Mouse (Mus musculus): ENCODE results near the gene Sppl2b. TPM values are rescaled to one million over a fixed set of nuclear protein-coding genes. Genes with fewer than 3 reads are reported as not detected.
A peak's percentile ranks its signal among the peaks of the same experiment; 100 is the strongest.

The Sppl2b gene
- polyA plus RNA-seq (2014; fragmentation: Nextera tagmentation; extraction: Ambion mirVana) = 27.0 and 30.6 TPM in 2 replicates

DNA sequence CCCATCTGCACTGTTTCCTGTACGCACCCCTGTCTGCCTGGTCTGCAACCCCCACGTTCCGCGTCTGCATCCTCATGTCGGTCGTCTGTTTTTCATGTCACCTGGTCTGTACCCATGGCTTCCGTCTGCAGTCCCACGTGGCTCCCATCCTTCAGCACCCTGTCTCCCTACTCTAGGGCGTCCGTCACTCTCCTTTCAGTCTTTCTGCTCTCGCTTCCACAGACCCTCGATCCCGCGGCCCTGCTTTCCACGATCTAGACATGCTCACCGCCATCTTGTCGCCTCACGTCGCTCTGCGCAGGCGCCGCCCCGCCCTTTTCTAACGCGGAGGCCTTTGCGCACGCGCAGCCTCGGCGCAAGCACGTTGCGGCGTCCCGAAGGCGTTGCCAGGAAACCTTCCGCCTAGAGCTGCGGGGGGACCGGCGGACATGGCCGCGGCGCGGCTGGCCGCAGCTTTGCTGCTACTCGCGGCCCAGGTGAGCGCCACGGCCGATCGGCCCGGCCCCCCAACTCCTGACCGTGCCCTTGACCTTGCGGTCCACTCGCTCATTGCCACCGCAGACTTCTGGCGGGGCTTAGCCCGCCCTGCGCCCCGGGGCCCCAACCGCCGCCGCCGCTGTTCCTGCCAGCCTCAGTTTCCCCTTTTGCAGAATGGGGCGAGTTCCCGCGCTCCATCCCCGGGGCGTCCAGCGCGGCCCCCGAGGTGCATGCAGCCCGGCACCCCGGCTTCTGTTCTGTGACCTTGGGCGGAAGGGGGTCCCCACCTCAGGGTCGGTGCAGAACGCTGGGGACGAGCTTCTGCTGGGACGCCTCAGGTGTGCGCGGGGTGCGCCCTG, at the start of gene Sppl2b, which contains the start of gene Lsm7:
Sppl2b (plus strand) TSS at position 363 of the 836 bp plus-strand sequence.
Lsm7 (minus strand) TSS at position 297 of the 836 bp plus-strand sequence.
- peak within 1 kb of the TSS; percentile 99 for H3K4me2 ChIP-seq (ENCODE audit: low read length)
- H3K36me3 ChIP-seq (ENCODE audit: control insufficient read depth, insufficient read depth, low read length) = peaks cover 23% of the 10 kb centered on the region
- no peaks in the 10 kb centered on the region for H3K9me3 ChIP-seq (ENCODE audit: control insufficient read depth, low read length)
- H3K27me3 ChIP-seq (replicated peaks; ENCODE audit: control insufficient read depth, insufficient read depth, low read length) = no peaks in the 10 kb centered on the region
- under 1% methylated on average over 81 of the region's 81 CpGs for WGBS
- peak within 1 kb of the TSS; percentile 80 for H3K9ac ChIP-seq (ENCODE audit: low read length)
- peak within 1 kb of the TSS; percentile 99 for H3K4me3 ChIP-seq (ENCODE audit: low read depth, low read length)
- H3K27ac ChIP-seq (ENCODE audit: low read depth) = peak within 1 kb of the TSS; percentile 16; the same call in 1 of the 2 replicates
- H3K4me1 ChIP-seq (replicated peaks; ENCODE audit: control insufficient read depth, insufficient read depth, low read length) = peaks cover 17% of the 10 kb centered on the region
- peak; percentile 76 for ATAC-seq (replicated peaks; ENCODE audit: low FRiP score, low TSS enrichment, low read depth)
- DNase-seq (ENCODE audit: low spot score) = peak; percentile 97

GRCm38 (mm10) chr10:80805322-80805721, 49.8 kb upstream of the Sppl2b start:
- DNase-seq (ENCODE audit: low spot score) = no peak
- H3K4me1 ChIP-seq (replicated peaks; ENCODE audit: control insufficient read depth, insufficient read depth, low read length) = peaks cover 29% of the 10 kb centered on the region
- H3K27ac ChIP-seq (ENCODE audit: low read depth) = no peak overlapping the region
- no peak overlapping the region for H3K9ac ChIP-seq (ENCODE audit: low read length)
- H3K27me3 ChIP-seq (replicated peaks; ENCODE audit: control insufficient read depth, insufficient read depth, low read length) = 0 out of 2 replicates have a peak, but pooled peaks cover 10% of the 10 kb centered on the region
- ATAC-seq (replicated peaks; ENCODE audit: low FRiP score, low TSS enrichment, low read depth) = no peak
- WGBS = 78% methylated on average over 5 of the region's 5 CpGs
- H3K9me3 ChIP-seq (ENCODE audit: control insufficient read depth, low read length) = no peaks in the 10 kb centered on the region
- H3K4me2 ChIP-seq (ENCODE audit: low read length) = no peak overlapping the region
- H3K36me3 ChIP-seq (ENCODE audit: control insufficient read depth, insufficient read depth, low read length) = peaks cover 49% of the 10 kb centered on the region
- H3K4me3 ChIP-seq (ENCODE audit: low read depth, low read length) = no peak overlapping the region

DNA sequence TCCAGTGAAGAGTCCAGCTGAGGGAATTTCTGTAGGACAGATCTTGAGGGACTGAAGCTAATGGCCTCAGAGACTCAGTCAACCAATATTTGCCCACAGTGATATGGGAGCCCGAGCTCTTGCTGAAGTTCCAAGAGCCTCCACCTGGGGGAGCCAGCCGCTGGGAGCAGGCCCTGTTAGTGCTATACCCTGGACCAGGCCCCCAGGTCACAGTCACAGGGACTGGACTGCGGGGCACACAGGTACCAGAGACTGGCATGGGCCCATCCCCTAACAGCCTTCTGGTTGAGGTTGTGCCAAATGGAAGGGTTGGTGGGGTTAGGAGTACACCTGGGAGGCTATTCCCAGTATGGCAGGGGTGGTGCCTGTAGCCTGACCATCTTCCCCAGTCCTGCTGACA, 49.1 kb upstream of the Sppl2b start:
- Histone ChIP-seq H3K4me2 (ENCODE audit: low read length) (no peak overlapping the region), H3K4me1 (replicated peaks; ENCODE audit: control insufficient read depth, insufficient read depth, low read length) (peaks cover 25% of the 10 kb centered on the region), H3K4me3 (ENCODE audit: low read depth, low read length) (no peak overlapping the region), H3K27me3 (replicated peaks; ENCODE audit: control insufficient read depth, insufficient read depth, low read length) (0 out of 2 replicates have a peak, but pooled peaks cover 13% of the 10 kb centered on the region), H3K36me3 (ENCODE audit: control insufficient read depth, insufficient read depth, low read length) (peaks cover 43% of the 10 kb centered on the region), H3K27ac (ENCODE audit: low read depth) (no peak overlapping the region), H3K9me3 (ENCODE audit: control insufficient read depth, low read length) (no peaks in the 10 kb centered on the region), H3K9ac (ENCODE audit: low read length) (no peak overlapping the region)
- DNase-seq (ENCODE audit: low spot score) (peak; percentile 95), ATAC-seq (replicated peaks; ENCODE audit: low FRiP score, low TSS enrichment, low read depth) (peak; percentile 20; the same call in 1 of the 2 replicates)
- WGBS = 32% methylated on average over 3 of the region's 3 CpGs

DNA sequence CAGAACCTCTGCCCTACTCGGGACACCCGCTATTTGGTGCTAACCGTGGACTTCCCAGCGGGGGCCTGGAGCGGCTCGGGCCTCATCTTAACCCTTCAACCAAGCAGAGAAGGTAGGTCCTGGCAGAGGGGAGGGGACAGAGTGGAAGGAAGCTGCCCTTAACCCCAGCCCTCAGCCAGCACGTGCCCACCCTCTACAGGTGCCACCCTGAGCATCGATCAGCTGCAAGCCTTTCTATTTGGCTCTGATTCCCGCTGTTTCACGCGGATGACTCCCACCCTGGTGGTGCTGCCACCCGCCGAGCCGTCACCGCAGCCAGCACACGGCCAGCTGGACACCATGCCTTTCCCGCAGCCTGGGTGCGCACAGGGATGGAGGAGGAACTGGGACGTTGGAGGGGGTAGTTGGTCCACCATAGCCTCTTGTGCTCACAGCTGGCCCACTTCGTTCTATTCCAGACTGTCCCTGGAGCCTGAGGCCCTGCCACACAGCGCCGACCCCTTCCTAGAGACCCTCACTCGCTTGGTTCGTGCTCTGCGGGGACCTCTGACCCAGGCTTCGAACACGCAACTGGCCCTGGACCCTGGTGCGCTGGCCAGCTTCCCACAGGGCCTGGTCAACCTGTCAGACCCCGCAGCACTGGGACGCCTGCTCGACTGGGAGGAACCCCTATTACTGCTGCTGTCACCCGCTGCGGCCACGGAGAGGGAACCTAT, 48.6 kb upstream of the Sppl2b start:
- peaks cover 38% of the 10 kb centered on the region for H3K36me3 ChIP-seq (ENCODE audit: control insufficient read depth, insufficient read depth, low read length)
- no peaks in the 10 kb centered on the region for H3K9me3 ChIP-seq (ENCODE audit: control insufficient read depth, low read length)
- H3K4me1 ChIP-seq (replicated peaks; ENCODE audit: control insufficient read depth, insufficient read depth, low read length) = peaks cover 25% of the 10 kb centered on the region
- H3K9ac ChIP-seq (ENCODE audit: low read length) = peak overlapping the region; percentile 34
- DNase-seq (ENCODE audit: low spot score) (no peak), ATAC-seq (replicated peaks; ENCODE audit: low FRiP score, low TSS enrichment, low read depth) (0 out of 2 replicates have a peak, but pooled peaks have one; percentile 5)
- peak overlapping the region; percentile 41 for H3K4me3 ChIP-seq (ENCODE audit: low read depth, low read length)
- H3K4me2 ChIP-seq (ENCODE audit: low read length) = peak overlapping the region; percentile 83
- 0 out of 2 replicates have a peak, but pooled peaks cover 13% of the 10 kb centered on the region for H3K27me3 ChIP-seq (replicated peaks; ENCODE audit: control insufficient read depth, insufficient read depth, low read length)
- 49% methylated on average over 34 of the region's 34 CpGs for WGBS
- H3K27ac ChIP-seq (ENCODE audit: low read depth) = peak overlapping the region; percentile 52; the same call in 1 of the 2 replicates

DNA sequence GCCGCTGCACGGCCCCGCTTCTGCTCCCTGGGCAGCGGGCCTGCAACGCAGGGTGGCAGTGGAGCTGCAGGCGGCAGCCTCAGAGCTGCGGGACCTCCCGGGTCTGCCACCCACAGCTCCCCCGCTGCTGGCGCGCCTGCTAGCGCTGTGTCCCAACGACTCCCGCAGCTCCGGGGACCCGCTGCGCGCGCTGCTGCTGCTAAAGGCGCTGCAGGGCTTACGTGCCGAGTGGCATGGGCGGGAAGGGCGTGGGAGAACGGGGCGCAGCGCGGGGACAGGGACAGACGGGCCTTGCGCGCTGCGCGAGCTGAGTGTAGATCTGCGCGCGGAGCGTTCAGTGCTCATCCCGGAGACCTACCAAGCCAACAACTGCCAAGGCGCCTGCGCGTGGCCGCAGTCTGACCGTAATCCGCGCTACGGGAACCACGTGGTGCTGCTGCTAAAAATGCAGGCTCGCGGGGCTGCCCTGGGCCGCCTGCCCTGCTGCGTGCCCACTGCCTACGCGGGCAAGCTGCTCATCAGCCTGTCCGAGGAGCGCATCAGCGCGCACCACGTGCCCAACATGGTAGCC, 47.9 kb upstream of the Sppl2b start:
- Histone ChIP-seq H3K9ac (ENCODE audit: low read length) (peak overlapping the region; percentile 34), H3K4me2 (ENCODE audit: low read length) (peak overlapping the region; percentile 83), H3K4me3 (ENCODE audit: low read depth, low read length) (peak overlapping the region; percentile 41), H3K27ac (ENCODE audit: low read depth) (peak overlapping the region; percentile 52; the same call in 1 of the 2 replicates), H3K27me3 (replicated peaks; ENCODE audit: control insufficient read depth, insufficient read depth, low read length) (0 out of 2 replicates have a peak, but pooled peaks cover 13% of the 10 kb centered on the region), H3K9me3 (ENCODE audit: control insufficient read depth, low read length) (no peaks in the 10 kb centered on the region), H3K36me3 (ENCODE audit: control insufficient read depth, insufficient read depth, low read length) (peaks cover 31% of the 10 kb centered on the region), H3K4me1 (replicated peaks; ENCODE audit: control insufficient read depth, insufficient read depth, low read length) (peaks cover 25% of the 10 kb centered on the region)
- 1% methylated on average over 58 of the region's 58 CpGs for WGBS
- ATAC-seq (replicated peaks; ENCODE audit: low FRiP score, low TSS enrichment, low read depth) (peak; percentile 64), DNase-seq (ENCODE audit: low spot score) (peak; percentile 84)

DNA sequence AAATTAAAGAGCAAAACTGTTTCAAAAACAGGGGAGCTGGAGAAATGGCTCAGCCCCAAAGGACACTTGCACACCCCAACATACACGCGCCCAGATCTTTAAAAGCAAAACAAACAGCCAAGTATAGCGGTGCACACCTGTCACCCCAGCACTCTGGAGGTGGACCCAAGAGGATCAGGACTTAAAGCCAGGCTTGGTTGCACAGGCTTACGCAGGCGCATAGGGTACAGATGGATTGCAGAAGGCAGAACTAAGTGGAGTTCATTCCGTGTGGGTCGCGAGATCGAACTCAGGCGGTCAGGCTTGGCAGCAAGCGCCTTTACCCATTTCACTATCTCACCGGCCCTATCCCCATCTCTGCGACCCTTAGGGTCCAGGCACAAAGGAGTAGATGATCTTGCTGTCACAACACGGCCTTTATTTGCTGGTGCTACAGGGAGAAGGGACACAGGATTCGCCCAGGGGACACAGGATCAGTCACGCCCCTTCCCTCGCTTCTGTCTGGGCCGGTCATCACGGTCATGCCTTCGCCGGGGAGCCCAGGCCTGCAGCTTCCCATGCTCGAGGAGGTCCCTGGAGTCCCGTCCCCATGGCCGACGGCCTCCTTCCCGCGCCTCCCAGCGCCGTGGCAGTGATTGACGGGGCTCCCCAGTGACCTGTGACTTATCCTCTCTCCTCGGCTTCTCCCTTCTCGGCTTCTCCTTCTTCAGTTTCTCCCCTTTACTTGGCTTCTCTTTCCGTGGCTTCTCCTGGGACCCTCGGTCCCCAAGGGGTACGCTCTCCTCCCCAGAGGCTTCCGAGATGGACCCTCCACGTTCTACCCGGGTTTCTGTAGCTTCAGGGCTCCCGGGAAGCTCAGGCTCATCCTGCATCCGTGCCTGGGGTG, 46.7 kb upstream of the Sppl2b start:
- H3K9me3 ChIP-seq (ENCODE audit: control insufficient read depth, low read length) = no peaks in the 10 kb centered on the region
- peaks cover 19% of the 10 kb centered on the region for H3K36me3 ChIP-seq (ENCODE audit: control insufficient read depth, insufficient read depth, low read length)
- 0 out of 2 replicates have a peak overlapping the region, but pooled peaks have one; percentile 10 for H3K4me3 ChIP-seq (ENCODE audit: low read depth, low read length)
- DNase-seq (ENCODE audit: low spot score) (peak; percentile 65), ATAC-seq (replicated peaks; ENCODE audit: low FRiP score, low TSS enrichment, low read depth) (no peak)
- H3K9ac ChIP-seq (ENCODE audit: low read length) = no peak overlapping the region
- peak overlapping the region; percentile 83 for H3K4me2 ChIP-seq (ENCODE audit: low read length)
- no peak overlapping the region; the same call in 1 of the 2 replicates for H3K27ac ChIP-seq (ENCODE audit: low read depth)
- H3K4me1 ChIP-seq (replicated peaks; ENCODE audit: control insufficient read depth, insufficient read depth, low read length) = peaks cover 25% of the 10 kb centered on the region
- WGBS = 28% methylated on average over 40 of the region's 40 CpGs
- 0 out of 2 replicates have a peak, but pooled peaks cover 13% of the 10 kb centered on the region for H3K27me3 ChIP-seq (replicated peaks; ENCODE audit: control insufficient read depth, insufficient read depth, low read length)

DNA sequence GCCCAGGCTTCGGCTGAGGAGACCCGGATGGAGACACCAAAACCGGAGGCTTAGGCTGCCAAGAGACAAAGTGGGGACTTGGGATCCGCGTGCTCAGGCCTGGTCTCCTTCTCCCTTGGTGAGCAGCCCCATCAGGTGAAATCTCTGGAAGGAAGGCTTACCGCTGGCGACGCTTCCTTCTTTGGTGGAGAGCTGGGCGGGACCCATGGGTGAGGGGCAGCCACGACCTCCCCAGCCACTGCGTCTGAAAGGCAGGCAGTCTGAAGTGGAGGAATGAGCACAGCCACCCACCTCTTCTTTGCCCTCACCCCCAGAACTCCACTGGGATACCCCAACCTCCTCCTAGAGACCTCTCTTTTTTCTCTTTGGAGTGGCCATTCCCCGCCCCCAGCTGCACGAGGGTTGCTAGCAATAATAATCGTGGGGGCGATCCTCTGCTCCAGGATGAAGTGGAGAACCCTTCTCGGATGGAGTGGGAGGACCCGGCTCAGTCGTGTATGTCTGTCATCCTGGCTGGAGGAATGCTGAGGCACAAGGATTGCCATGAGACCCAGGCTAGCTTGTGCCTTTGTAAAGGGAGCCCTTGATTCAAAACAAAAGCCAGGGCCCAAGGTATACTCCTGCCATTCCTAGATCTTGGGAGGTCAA, 46.0 kb upstream of the Sppl2b start:
- H3K9me3 ChIP-seq (ENCODE audit: control insufficient read depth, low read length) = no peaks in the 10 kb centered on the region
- peaks cover 25% of the 10 kb centered on the region for H3K4me1 ChIP-seq (replicated peaks; ENCODE audit: control insufficient read depth, insufficient read depth, low read length)
- H3K4me2 ChIP-seq (ENCODE audit: low read length) = peak overlapping the region; percentile 83
- 0 out of 2 replicates have a peak overlapping the region, but pooled peaks have one; percentile 10 for H3K4me3 ChIP-seq (ENCODE audit: low read depth, low read length)
- ATAC-seq (replicated peaks; ENCODE audit: low FRiP score, low TSS enrichment, low read depth) = no peak
- no peak for DNase-seq (ENCODE audit: low spot score)
- peaks cover 11% of the 10 kb centered on the region for H3K36me3 ChIP-seq (ENCODE audit: control insufficient read depth, insufficient read depth, low read length)
- 0 out of 2 replicates have a peak, but pooled peaks cover 13% of the 10 kb centered on the region for H3K27me3 ChIP-seq (replicated peaks; ENCODE audit: control insufficient read depth, insufficient read depth, low read length)
- no peak overlapping the region for H3K27ac ChIP-seq (ENCODE audit: low read depth)
- WGBS = 9% methylated on average over 17 of the region's 18 CpGs
- H3K9ac ChIP-seq (ENCODE audit: low read length) = 0 out of 2 replicates have a peak overlapping the region, but pooled peaks have one; percentile 7

Data from intestine, embryonic 14.5 days (tissue).